Mouse (Mus musculus) myocyte (in vitro differentiated cells): ENCODE results near the gene Rrnad1.

Experiments
- E2F4 ChIP-seq: IDR thresholded peaks from one replicate; pipeline ENCODE4 v1.6.1; 2011; ENCODE audit warnings: mild to moderate bottlenecking, control low read depth, moderate library complexity; ENCODE audit not compliant: insufficient read depth
- MYOG ChIP-seq, 3 experiments: IDR thresholded peaks; one replicate each; pipeline ENCODE4 v1.6.1; 2011; ENCODE audit warnings: control low read depth in 2 of 3, low read depth in 2 of 3, mild to moderate bottlenecking in 2 of 3; ENCODE audit not compliant: insufficient read length in 2 of 3, control insufficient read depth in 1 of 3, insufficient read depth in 1 of 3

DNA sequence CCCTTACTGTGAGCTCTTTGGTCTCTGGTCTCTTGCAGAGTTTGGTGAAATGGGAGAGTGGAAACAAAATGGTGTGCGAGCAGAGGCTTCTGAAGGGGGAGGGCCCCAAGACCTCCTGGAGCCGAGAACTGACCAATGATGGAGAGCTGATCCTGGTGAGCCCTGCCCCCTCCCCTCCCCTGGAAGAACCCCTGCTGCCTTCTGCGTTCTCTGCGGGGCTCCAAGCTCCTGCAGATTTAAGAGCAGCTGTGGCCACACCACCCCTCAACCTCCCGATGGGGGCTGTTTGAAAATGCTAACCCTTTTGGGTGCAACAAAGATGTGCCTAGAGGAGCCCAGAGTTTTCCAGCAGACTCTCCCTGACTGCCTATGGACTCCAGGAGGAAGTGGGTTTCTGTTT, 21.9 kb upstream of the Rrnad1 start:
- TF ChIP-seq E2F4 (no peak), MYOG (IDR thresholded peaks at IDR 0.05; ENCODE audit: control insufficient read depth in 1 of 3, insufficient read depth in 1 of 3, insufficient read length in 2 of 3, low read depth in 2 of 3) (no peak)
